Mouse (Mus musculus): ENCODE data around the gene Nmur1. TPM values are rescaled to one million over a fixed set of nuclear protein-coding genes. Genes with fewer than 3 reads are reported as not detected.
A peak's percentile ranks its signal among the peaks of the same experiment; 100 is the strongest.
"Not testable (repeated sequence)": the region's sequence is repeated elsewhere in the genome, so short reads cannot be mapped to it uniquely, and the experiment has no call there.

The Nmur1 gene
- total RNA-seq, 1 experiment from 2014 or later: not detected

GRCm38 (mm10) chr1:86342371-86342770, 83.7 kb downstream of the Nmur1 start:
- ATAC-seq (replicated peaks; ENCODE audit: low read depth, poor library complexity, severe bottlenecking): no peak

- ATAC-seq (replicated peaks; ENCODE audit: low read depth, poor library complexity, severe bottlenecking): not testable (repeated sequence)
These were observed 84.9 kb downstream of the Nmur1 start for GRCm38 (mm10) chr1:86341096-86341495.

GRCm38 (mm10) chr1:86339156-86339812, 86.7 kb downstream of the Nmur1 start:
- peak; percentile 67 for ATAC-seq (replicated peaks; ENCODE audit: low read depth, poor library complexity, severe bottlenecking)

GRCm38 (mm10) chr1:86336330-86336729, 89.7 kb downstream of the Nmur1 start:
- ATAC-seq (replicated peaks; ENCODE audit: low read depth, poor library complexity, severe bottlenecking): no peak

Other genes with a start within 250 kb of the Nmur1 start
- 1.7 and 2.2 TPM in 2 replicates for gene B3gnt7, start 123.4 kb downstream of the Nmur1 start, total RNA-seq (2017)
- gene Ncl, start 66.8 kb downstream of the Nmur1 start, total RNA-seq (2017): 938 and 1,055 TPM in 2 replicates
- not detected in 2 replicates for gene Tex44, start 101 bp upstream of the Nmur1 start, total RNA-seq (2017)
- gene Ptma, start 100.5 kb upstream of the Nmur1 start, total RNA-seq (2017): 6,083 and 6,415 TPM in 2 replicates
- gene Pde6d, start 156.4 kb upstream of the Nmur1 start, total RNA-seq (2017): 7.5 and 8.5 TPM in 2 replicates
- gene Cops7b, start 156.7 kb upstream of the Nmur1 start, total RNA-seq (2017): 23.3 and 25.8 TPM in 2 replicates
- not detected in 2 replicates for gene Nppc, start 244.3 kb upstream of the Nmur1 start, total RNA-seq (2017)